Mouse (Mus musculus) megakaryocyte progenitor cell, adult 5-6 weeks (primary cell): ENCODE results near the gene Tnk1. TPM values are rescaled to one million over a fixed set of nuclear protein-coding genes. Genes with fewer than 3 reads are reported as not detected.

Experiments used
- ATAC-seq: replicated peaks from 2 replicates; pipeline ENCODE4 v1.8.0; 2016; ENCODE audit warnings: mild to moderate bottlenecking, moderate TSS enrichment, inconsistent platforms; ENCODE audit not compliant: poor library complexity
- total RNA-seq, 2 experiments: library from RNA; stranded (forward) in 1 of 2; stranded (reverse) in 1 of 2; fragments of 157-497, 149-512 nt in 1 of 2; fragments of 200-1000 nt in 1 of 2; gene quantifications; 2 replicates each; pipeline versions ENCODE4 v1.2.3 to v1.2.4; 2015 to 2017

Tnk1 gene
- total RNA-seq, 2 experiments from 2014 or later: 0.32 TPM; not detected in 1

- peak; percentile 85 for ATAC-seq
Measured at GRCm38 (mm10) chr11:69846198-69846680, 12.3 kb downstream of the Tnk1 start, which contains the start of gene Plscr3. TSS of gene Plscr3 (plus strand) at chr11:69846376.

GRCm38 (mm10) chr11:69838714-69839104 lies 19.8 kb downstream of the Tnk1 start:
- ATAC-seq: no peak

DNA sequence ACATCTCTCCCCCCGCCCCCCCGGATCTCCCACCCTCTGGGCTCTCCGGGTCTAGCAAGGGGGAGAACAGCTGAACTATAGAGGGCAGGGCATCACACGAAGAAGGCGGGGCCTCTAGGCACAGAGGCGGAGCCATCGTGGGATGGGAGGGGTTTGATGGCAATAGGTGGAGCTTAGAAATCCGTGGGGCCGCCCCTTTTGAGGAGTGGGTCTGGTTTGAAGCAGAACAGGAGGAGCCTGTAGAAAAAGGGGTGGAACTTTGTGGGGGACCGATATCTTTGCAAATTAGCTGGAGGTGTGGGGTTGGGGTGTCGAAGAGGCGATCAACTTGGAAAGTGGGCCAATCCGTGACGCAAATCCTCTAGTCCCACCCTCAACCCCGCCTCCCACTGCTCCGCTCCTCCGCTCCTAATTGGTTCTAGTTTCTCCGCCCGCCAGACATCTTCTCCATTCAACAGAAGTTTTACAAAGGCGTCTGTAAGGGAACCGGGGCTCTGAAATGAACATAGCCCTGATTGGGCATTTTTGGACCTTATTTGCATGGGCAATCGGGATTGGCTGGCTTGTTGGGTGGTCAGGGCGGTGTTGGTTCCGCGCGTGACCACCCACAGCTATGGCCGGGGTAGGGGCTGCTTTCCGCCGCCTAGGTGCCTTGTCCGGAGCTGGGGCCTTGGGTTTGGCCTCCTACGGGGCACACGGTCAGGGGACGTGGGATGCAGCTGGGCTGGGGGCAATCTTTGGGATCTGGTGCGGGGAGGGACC lies 20.4 kb downstream of the Tnk1 start, which contains the start of gene Tmem256:
Tmem256 (plus strand) TSS at position 563 of the 762 bp plus-strand sequence.
- ATAC-seq: peak; percentile 76

DNA sequence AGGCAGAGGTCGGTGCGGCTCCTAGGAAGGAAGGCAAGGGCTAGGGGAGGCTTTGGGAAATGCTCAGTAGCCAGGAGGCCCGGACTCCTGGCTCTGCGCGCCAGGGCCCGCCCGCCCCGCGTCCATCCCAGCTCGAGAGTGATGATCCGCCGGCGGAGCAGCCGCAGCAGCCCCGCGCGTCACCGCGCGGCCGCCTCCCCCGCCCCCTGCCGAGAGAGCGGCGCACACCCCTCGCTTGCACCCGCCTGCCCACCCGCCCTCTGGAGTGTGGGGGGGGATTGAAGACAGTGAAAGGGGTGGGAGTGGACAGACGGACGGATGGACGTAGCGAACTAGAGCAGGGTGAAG lies 21.0 kb downstream of the Tnk1 start, which contains the start of gene Nlgn2:
Nlgn2 (minus strand) TSS at position 181 of the 348 bp plus-strand sequence.
- no peak for ATAC-seq

- ATAC-seq: no peak
Measured at GRCm38 (mm10) chr11:69836703-69837576, 21.6 kb downstream of the Tnk1 start.

DNA sequence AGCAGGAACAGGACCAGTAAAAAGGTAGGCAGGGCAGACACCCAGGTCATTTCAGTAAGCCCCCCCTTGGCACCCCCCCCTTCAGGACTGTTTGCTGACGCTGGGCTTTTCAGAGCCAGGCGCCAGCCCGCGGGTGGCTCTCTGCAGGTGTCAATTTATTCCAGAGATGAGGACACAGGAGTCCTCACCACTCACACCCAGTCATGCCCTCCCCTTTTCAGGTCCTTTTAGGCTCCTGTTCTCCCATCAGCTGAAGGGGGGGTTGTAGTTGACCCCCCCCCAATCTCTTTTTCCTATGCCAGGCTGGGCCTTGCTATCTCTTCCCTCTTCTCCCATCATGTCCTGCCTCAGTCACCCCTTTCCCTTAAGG lies 22.6 kb downstream of the Tnk1 start:
- ATAC-seq: no peak

- no peak for ATAC-seq
Measured at GRCm38 (mm10) chr11:69835326-69835965, 23.1 kb downstream of the Tnk1 start.

GRCm38 (mm10) chr11:69834001-69834549 lies 24.5 kb downstream of the Tnk1 start:
- ATAC-seq: peak; percentile 48

DNA sequence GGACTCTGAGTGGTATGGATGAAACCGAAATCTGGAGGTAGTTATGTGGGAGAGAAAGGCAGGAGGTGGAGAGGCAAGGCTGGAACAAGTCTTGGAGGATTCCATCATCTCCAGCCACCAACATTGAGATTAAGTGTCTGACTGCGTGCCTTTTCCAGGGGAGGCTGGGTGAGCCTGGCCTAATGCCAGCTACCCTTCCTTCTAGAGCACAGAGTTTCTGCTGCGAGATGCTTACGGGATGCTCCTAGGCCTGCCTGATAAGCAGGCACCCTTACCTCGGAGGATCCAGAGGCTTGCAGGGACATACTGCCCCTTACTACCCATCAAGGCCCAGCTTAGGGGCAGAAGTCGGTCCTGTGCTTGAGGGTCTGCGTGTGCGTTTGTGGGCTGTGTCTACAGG lies 25.0 kb downstream of the Tnk1 start:
- ATAC-seq: no peak

DNA sequence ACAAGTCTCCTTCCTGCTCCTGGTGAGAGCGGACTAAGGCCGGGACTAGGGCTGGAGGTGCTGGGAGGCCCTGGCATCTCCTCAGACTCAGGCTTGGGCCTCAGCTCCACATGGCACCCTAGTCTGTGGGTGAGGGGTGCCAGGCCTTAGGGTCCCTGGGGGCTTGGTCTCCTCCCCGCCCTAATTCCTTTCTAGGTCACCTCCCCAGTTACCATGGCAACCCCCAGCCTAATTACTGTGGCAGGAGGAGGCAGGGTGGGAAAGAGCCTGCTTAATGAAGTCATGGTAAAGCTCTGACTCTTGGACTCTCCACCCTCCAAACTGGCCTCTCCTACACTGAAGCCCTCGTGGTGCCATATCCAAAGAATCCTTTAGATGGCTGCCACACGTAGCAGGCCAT lies 29.7 kb downstream of the Tnk1 start:
- ATAC-seq: no peak

DNA sequence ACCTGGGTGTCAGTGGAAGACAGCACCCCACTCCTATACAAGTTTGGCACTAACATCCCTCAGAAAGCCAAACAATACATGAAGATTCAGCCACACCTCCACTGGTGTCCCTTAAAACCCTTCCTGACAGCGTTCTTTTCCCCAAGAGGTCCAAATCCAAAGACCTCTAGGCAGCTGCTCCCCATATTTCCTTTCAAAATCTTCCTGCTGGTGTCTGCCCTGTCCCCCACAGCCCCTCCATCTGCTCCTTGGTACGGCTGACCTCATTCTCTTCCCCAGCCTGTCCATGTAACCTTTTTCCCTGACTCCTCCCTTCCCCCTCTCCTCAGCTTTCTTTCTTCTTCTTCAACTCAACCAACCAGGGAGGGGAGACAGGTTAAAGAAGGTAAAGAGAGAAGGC lies 35.1 kb downstream of the Tnk1 start:
- ATAC-seq: no peak

DNA sequence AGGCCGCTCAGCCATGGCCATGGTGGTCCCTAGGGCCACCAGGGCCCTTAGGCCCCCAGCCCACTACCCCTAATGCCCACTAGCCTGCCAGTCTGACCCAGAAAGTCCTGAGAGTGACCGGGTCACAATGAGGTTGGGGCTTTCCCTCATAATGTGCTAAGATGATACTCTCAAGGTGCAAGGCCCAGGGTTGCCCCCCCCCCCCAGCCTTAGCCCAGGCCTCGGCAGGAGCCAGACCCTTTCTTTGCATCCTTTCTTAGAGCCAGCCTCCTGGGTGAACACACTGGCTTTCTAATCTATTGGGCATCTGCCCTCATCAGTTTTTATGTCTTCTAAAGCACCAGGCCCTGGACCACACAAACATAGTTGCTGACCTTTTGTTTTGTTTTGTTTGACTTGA lies 36.5 kb downstream of the Tnk1 start, which contains the start of gene Spem1:
Spem1 (minus strand) TSS at position 101 of the 400 bp plus-strand sequence.
- no peak for ATAC-seq

DNA sequence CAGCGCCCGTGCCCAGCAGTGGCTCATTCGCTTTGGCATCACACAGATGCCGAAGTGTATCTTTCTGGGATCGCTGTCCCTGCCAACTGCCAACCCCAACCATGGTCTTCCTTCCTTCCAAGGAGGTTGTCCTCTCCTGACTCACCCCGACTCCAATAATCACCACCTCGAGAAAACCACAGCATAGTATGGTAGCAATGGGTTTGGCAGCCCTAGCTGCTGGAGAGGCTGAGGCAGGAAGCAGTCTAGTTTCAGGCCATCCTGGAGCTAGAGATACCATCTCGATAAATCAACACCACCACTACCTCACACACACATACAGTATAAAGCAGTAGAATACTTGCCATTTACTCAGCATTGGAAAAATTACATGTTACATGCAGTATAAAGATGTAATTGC lies 39.7 kb downstream of the Tnk1 start:
- ATAC-seq: no peak

DNA sequence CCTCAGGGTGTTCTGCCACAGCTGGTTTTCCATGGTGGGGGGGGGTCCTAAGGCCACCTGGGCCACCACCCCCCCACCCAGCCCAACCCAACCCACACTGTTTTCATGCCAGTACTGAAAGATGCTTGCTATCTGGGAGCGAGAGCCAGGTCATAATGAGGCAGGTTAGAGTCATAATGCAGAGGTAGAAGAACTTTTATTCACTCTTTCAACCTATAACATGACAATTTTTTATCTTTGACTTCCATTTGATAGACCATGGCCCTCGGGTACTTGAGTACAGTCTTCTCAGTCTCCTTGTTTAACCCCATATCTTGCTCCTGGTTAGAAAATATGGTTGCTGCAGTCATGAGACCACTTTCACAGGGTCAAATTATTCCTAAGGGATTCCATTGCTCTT lies 40.2 kb downstream of the Tnk1 start, which contains the start of gene Spem2:
Spem2 (minus strand) TSS at position 101 of the 400 bp plus-strand sequence.
- ATAC-seq: no peak

DNA sequence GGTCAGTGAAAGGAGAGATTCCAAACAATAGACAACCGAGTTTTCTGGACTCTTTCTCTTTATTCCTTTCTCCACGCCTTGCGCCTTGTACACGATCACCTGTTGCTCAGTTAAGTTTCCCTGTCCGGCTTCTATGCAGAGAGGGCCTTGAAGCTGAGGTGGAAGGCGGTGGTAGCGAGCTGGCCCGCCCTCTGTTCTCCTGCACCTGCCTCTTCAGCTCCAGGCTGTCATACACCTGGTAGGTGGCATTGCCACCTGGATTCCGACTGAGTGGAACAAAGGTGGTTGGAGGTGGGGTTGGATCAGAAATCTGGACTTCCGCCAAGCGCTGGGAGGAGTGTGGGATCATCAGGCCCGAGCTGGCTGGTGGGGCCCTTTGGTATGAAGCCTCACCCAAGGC lies 42.0 kb downstream of the Tnk1 start:
- ATAC-seq: no peak

DNA sequence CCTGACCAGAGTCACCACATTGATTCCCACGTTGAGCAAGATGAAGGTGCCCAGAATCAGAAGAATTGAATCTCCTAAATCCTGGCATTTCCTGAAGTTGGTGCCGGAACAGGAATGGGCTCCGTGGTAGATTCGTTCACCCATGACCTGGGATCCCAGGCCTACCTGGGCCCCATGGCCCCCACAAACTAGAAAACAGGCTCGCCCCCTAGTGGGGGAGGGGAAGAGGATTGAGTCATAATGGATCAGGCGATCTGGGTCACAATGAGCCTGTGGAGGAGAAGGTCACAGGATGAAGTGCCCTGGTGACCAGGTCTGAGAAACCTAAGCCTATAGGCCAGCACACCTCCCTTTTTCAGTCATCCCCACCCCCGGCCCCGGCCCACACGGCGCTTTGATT lies 43.4 kb downstream of the Tnk1 start, which contains the start of gene Gm39566:
Gm39566 (minus strand) TSS at position 144 of the 400 bp plus-strand sequence.
- no peak for ATAC-seq

- ATAC-seq: no peak
Measured at GRCm38 (mm10) chr11:69810280-69810679, 48.2 kb downstream of the Tnk1 start.

GRCm38 (mm10) chr11:69807641-69808040 lies 50.9 kb downstream of the Tnk1 start:
- ATAC-seq: no peak

GRCm38 (mm10) chr11:69806378-69806777 lies 52.2 kb downstream of the Tnk1 start:
- ATAC-seq: no peak
